Mouse (Mus musculus): ENCODE data around the gene Gm45716.

DNA sequence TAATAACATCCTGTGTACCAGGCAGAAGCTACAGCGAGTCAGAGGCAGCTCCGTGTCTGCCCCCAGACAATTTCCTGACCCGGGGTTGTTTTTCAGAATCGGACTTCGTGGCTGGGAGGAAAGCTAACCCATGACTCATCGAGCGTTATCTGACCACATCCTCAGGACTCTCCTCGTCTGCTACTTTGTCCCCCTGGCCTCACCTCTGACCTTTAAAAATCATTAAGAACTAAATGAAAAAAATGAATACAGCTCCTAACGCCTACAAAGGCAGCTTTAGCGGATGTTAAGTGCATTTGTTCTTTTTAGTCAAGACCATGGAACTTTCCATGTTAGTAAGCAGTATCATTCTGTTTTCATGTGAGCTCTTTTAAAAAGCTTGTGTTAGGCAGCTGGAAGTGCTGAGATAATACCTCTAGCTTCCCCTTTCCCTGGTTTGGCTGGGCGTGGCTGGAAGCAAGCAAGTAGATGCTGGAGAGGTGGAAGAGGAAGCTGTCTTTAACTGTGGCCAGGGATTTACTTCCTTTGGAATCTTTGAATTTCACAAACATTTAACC lies 37.5 kb downstream of the Gm45716 start:
- TF ChIP-seq CTCF (IDR thresholded peaks at IDR 0.05; ENCODE audit: control insufficient read depth, insufficient read depth, insufficient replicate concordance, low read depth, low read length) (no peak), POLR2A (IDR thresholded peaks at IDR 0.05; ENCODE audit: control insufficient read depth, low read depth, low read length) (no peak)
